Mouse (Mus musculus) ES-CJ7 (cell line): ENCODE data around the gene Hddc3.
A peak's percentile ranks its signal among the peaks of the same experiment; 100 is the strongest.
"Not testable (repeated sequence)": the region's sequence is repeated elsewhere in the genome, so short reads cannot be mapped to it uniquely, and the experiment has no call there.

ENCODE experiments used
- DNase-seq: peaks from one replicate; pipeline ENCODE4 v3.0.0; 2011; ENCODE audit warnings: low read depth, low spot score

The Hddc3 gene

GRCm38 (mm10) chr7:80342858-80343257 is at the start of gene Hddc3:
Gene Hddc3, plus strand, starts transcription at chr7:80343104.
- peak; percentile 95 for DNase-seq

- DNase-seq, result peak; percentile 98
These were observed 48.7 kb upstream of the Hddc3 start, which contains the start of gene Prc1 for GRCm38 (mm10) chr7:80294062-80294763. Gene Prc1, plus strand, starts transcription at chr7:80294450.

- DNase-seq, result no peak
These were observed 47.9 kb upstream of the Hddc3 start for GRCm38 (mm10) chr7:80294764-80295648.

- DNase-seq, result no peak
These were observed 46.4 kb upstream of the Hddc3 start for GRCm38 (mm10) chr7:80296462-80296861.

GRCm38 (mm10) chr7:80297041-80297440 is 45.9 kb upstream of the Hddc3 start:
- no peak for DNase-seq

- no peak for DNase-seq
These were observed 44.1 kb upstream of the Hddc3 start for GRCm38 (mm10) chr7:80298754-80299153.

GRCm38 (mm10) chr7:80299568-80299967 is 43.3 kb upstream of the Hddc3 start:
- DNase-seq, result no peak

GRCm38 (mm10) chr7:80301522-80301921 is 41.4 kb upstream of the Hddc3 start:
- DNase-seq, result peak; percentile 41

GRCm38 (mm10) chr7:80307766-80308165 is 35.1 kb upstream of the Hddc3 start:
- DNase-seq, result peak; percentile 43

- DNase-seq, result no peak
These were observed 32.1 kb upstream of the Hddc3 start for GRCm38 (mm10) chr7:80310771-80311170.

- no peak for DNase-seq
These were observed 27.2 kb upstream of the Hddc3 start for GRCm38 (mm10) chr7:80315733-80316132.

GRCm38 (mm10) chr7:80317439-80318115 is 25.3 kb upstream of the Hddc3 start:
- DNase-seq, result no peak

GRCm38 (mm10) chr7:80318670-80319069 is 24.2 kb upstream of the Hddc3 start:
- no peak for DNase-seq

GRCm38 (mm10) chr7:80319846-80320496 is 22.9 kb upstream of the Hddc3 start:
- peak; percentile 75 for DNase-seq

- DNase-seq, result no peak
These were observed 19.6 kb upstream of the Hddc3 start for GRCm38 (mm10) chr7:80323336-80323735.

GRCm38 (mm10) chr7:80324043-80324815 is 18.7 kb upstream of the Hddc3 start, which contains the start of gene Rccd1:
Gene Rccd1, minus strand, starts transcription at chr7:80324454.
- peak; percentile 96 for DNase-seq

GRCm38 (mm10) chr7:80324816-80325119 is 18.1 kb upstream of the Hddc3 start:
- DNase-seq, result not testable (repeated sequence)

- DNase-seq, result no peak
These were observed 17.5 kb upstream of the Hddc3 start for GRCm38 (mm10) chr7:80325292-80325868.

GRCm38 (mm10) chr7:80326076-80326475 is 16.8 kb upstream of the Hddc3 start:
- no peak for DNase-seq

GRCm38 (mm10) chr7:80330278-80330677 is 12.6 kb upstream of the Hddc3 start:
- DNase-seq, result no peak

GRCm38 (mm10) chr7:80331433-80331832 is 11.5 kb upstream of the Hddc3 start:
- DNase-seq, result no peak
